Mouse (Mus musculus): ENCODE results near the gene Prkn. TPM values are rescaled to one million over a fixed set of nuclear protein-coding genes. Genes with fewer than 3 reads are reported as not detected.

Gene Prkn
- polyA plus RNA-seq, 1 experiment from 2014 or later: 1.5 TPM

- Histone ChIP-seq H3K9ac (no peak overlapping the region), H3K4me3 (replicated peaks) (no peak overlapping the region), H3K4me2 (replicated peaks) (0 out of 2 replicates have a peak overlapping the region, but pooled peaks have one; percentile 14), H3K27me3 (replicated peaks) (no peaks in the 10 kb centered on the region), H3K36me3 (no peaks in the 10 kb centered on the region), H3K4me1 (replicated peaks) (0 out of 2 replicates have a peak, but pooled peaks cover 2% of the 10 kb centered on the region), H3K27ac (no peak overlapping the region), H3K9me3 (no peaks in the 10 kb centered on the region)
- ATAC-seq: no peak
- 35% methylated on average over 20 of the region's 20 CpGs for WGBS
Measured at GRCm38 (mm10) chr17:12080656-12081495, 1240.7 kb downstream of the Prkn start.

- 91% methylated on average over 5 of the region's 5 CpGs for WGBS
- Histone ChIP-seq H3K36me3 (no peaks in the 10 kb centered on the region), H3K9ac (no peak overlapping the region), H3K27me3 (replicated peaks) (no peaks in the 10 kb centered on the region), H3K9me3 (no peaks in the 10 kb centered on the region), H3K4me1 (replicated peaks) (0 out of 2 replicates have a peak, but pooled peaks cover 2% of the 10 kb centered on the region), H3K4me3 (replicated peaks) (no peak overlapping the region), H3K4me2 (replicated peaks) (no peak overlapping the region), H3K27ac (no peak overlapping the region)
- no peak for ATAC-seq
Measured at GRCm38 (mm10) chr17:12082201-12082600, 1242.0 kb downstream of the Prkn start.

GRCm38 (mm10) chr17:12090261-12090927, 1250.2 kb downstream of the Prkn start:
- no peak overlapping the region for H3K4me3 ChIP-seq (replicated peaks)
- no peak overlapping the region for H3K4me2 ChIP-seq (replicated peaks)
- H3K36me3 ChIP-seq: no peaks in the 10 kb centered on the region
- ATAC-seq: no peak
- no peak overlapping the region for H3K27ac ChIP-seq
- no peaks in the 10 kb centered on the region for H3K27me3 ChIP-seq (replicated peaks)
- H3K4me1 ChIP-seq (replicated peaks): no peaks in the 10 kb centered on the region
- H3K9me3 ChIP-seq: no peaks in the 10 kb centered on the region
- WGBS: 73% methylated on average over 5 of the region's 5 CpGs
- H3K9ac ChIP-seq: no peak overlapping the region

GRCm38 (mm10) chr17:12092901-12093564, 1252.8 kb downstream of the Prkn start:
- Histone ChIP-seq H3K4me2 (replicated peaks) (no peak overlapping the region), H3K36me3 (no peaks in the 10 kb centered on the region), H3K4me1 (replicated peaks) (no peaks in the 10 kb centered on the region), H3K27ac (no peak overlapping the region), H3K4me3 (replicated peaks) (no peak overlapping the region), H3K9me3 (no peaks in the 10 kb centered on the region), H3K9ac (no peak overlapping the region), H3K27me3 (replicated peaks) (no peaks in the 10 kb centered on the region)
- 92% methylated on average over 6 of the region's 6 CpGs for WGBS
- no peak for ATAC-seq

GRCm38 (mm10) chr17:12094016-12094415, 1253.8 kb downstream of the Prkn start:
- Histone ChIP-seq H3K9ac (no peak overlapping the region), H3K36me3 (no peaks in the 10 kb centered on the region), H3K4me1 (replicated peaks) (no peaks in the 10 kb centered on the region), H3K4me3 (replicated peaks) (no peak overlapping the region), H3K27me3 (replicated peaks) (no peaks in the 10 kb centered on the region), H3K9me3 (no peaks in the 10 kb centered on the region), H3K27ac (no peak overlapping the region), H3K4me2 (replicated peaks) (no peak overlapping the region)
- ATAC-seq: no peak
- 97% methylated on average over 1 of the region's 1 CpGs for WGBS

- Histone ChIP-seq H3K9ac (no peak overlapping the region), H3K27me3 (replicated peaks) (no peaks in the 10 kb centered on the region), H3K9me3 (no peaks in the 10 kb centered on the region), H3K4me3 (replicated peaks) (no peak overlapping the region), H3K36me3 (no peaks in the 10 kb centered on the region), H3K4me2 (replicated peaks) (no peak overlapping the region), H3K4me1 (replicated peaks) (no peaks in the 10 kb centered on the region), H3K27ac (no peak overlapping the region)
- 86% methylated on average over 9 of the region's 9 CpGs for WGBS
- no peak for ATAC-seq
Measured at GRCm38 (mm10) chr17:12094827-12095590, 1254.8 kb downstream of the Prkn start.

GRCm38 (mm10) chr17:12099415-12099814, 1259.2 kb downstream of the Prkn start:
- Histone ChIP-seq H3K27me3 (replicated peaks) (no peaks in the 10 kb centered on the region), H3K9ac (no peak overlapping the region), H3K4me3 (replicated peaks) (no peak overlapping the region), H3K9me3 (no peaks in the 10 kb centered on the region), H3K4me2 (replicated peaks) (no peak overlapping the region), H3K4me1 (replicated peaks) (no peaks in the 10 kb centered on the region), H3K27ac (no peak overlapping the region), H3K36me3 (no peaks in the 10 kb centered on the region)
- no peak for ATAC-seq

- no peak for ATAC-seq
- H3K4me2 ChIP-seq (replicated peaks): no peak overlapping the region
- H3K27me3 ChIP-seq (replicated peaks): no peaks in the 10 kb centered on the region
- no peak overlapping the region for H3K27ac ChIP-seq
- WGBS: 93% methylated on average over 10 of the region's 10 CpGs
- no peaks in the 10 kb centered on the region for H3K36me3 ChIP-seq
- H3K4me3 ChIP-seq (replicated peaks): no peak overlapping the region
- H3K9me3 ChIP-seq: no peaks in the 10 kb centered on the region
- H3K4me1 ChIP-seq (replicated peaks): no peaks in the 10 kb centered on the region
- no peak overlapping the region for H3K9ac ChIP-seq
Measured at GRCm38 (mm10) chr17:12102326-12102725, 1262.1 kb downstream of the Prkn start.

- H3K27ac ChIP-seq: no peak overlapping the region
- H3K4me2 ChIP-seq (replicated peaks): no peak overlapping the region
- H3K36me3 ChIP-seq: no peaks in the 10 kb centered on the region
- WGBS: 82% methylated on average over 6 of the region's 6 CpGs
- no peak overlapping the region for H3K9ac ChIP-seq
- no peaks in the 10 kb centered on the region for H3K9me3 ChIP-seq
- H3K4me1 ChIP-seq (replicated peaks): no peaks in the 10 kb centered on the region
- H3K27me3 ChIP-seq (replicated peaks): no peaks in the 10 kb centered on the region
- ATAC-seq: no peak
- H3K4me3 ChIP-seq (replicated peaks): no peak overlapping the region
Measured at GRCm38 (mm10) chr17:12103781-12104180, 1263.6 kb downstream of the Prkn start.

GRCm38 (mm10) chr17:12104245-12104644, 1264.1 kb downstream of the Prkn start:
- WGBS: 77% methylated on average over 7 of the region's 7 CpGs
- ATAC-seq: no peak
- H3K4me3 ChIP-seq (replicated peaks): no peak overlapping the region
- H3K4me1 ChIP-seq (replicated peaks): no peaks in the 10 kb centered on the region
- no peak overlapping the region for H3K9ac ChIP-seq
- no peaks in the 10 kb centered on the region for H3K9me3 ChIP-seq
- no peak overlapping the region for H3K27ac ChIP-seq
- no peak overlapping the region for H3K4me2 ChIP-seq (replicated peaks)
- H3K27me3 ChIP-seq (replicated peaks): no peaks in the 10 kb centered on the region
- no peaks in the 10 kb centered on the region for H3K36me3 ChIP-seq

- no peak for ATAC-seq
Measured at GRCm38 (mm10) chr17:12104690-12105089, 1264.5 kb downstream of the Prkn start.

GRCm38 (mm10) chr17:12106255-12106654, 1266.1 kb downstream of the Prkn start:
- no peak for ATAC-seq
- H3K4me1 ChIP-seq (replicated peaks): no peaks in the 10 kb centered on the region
- H3K36me3 ChIP-seq: no peaks in the 10 kb centered on the region
- WGBS: 61% methylated on average over 4 of the region's 4 CpGs
- H3K4me2 ChIP-seq (replicated peaks): no peak overlapping the region
- no peak overlapping the region for H3K27ac ChIP-seq
- H3K9ac ChIP-seq: no peak overlapping the region
- no peak overlapping the region for H3K4me3 ChIP-seq (replicated peaks)
- H3K27me3 ChIP-seq (replicated peaks): no peaks in the 10 kb centered on the region
- H3K9me3 ChIP-seq: no peaks in the 10 kb centered on the region

More at GRCm38 (mm10) chr17:12104690-12105089, 1264.5 kb downstream of the Prkn start:
- Histone ChIP-seq H3K27me3 (replicated peaks) (no peaks in the 10 kb centered on the region), H3K4me2 (replicated peaks) (no peak overlapping the region), H3K4me1 (replicated peaks) (no peaks in the 10 kb centered on the region), H3K27ac (no peak overlapping the region), H3K9ac (no peak overlapping the region), H3K9me3 (no peaks in the 10 kb centered on the region), H3K36me3 (no peaks in the 10 kb centered on the region), H3K4me3 (replicated peaks) (no peak overlapping the region)
- 79% methylated on average over 6 of the region's 6 CpGs for WGBS
